Mouse (Mus musculus) granulocyte monocyte progenitor cell, adult 5-6 weeks (primary cell): ENCODE measurements around the gene Jmjd8. TPM values are rescaled to one million over a fixed set of nuclear protein-coding genes. Genes with fewer than 3 reads are reported as not detected.
"Not testable (repeated sequence)": the region's sequence is repeated elsewhere in the genome, so short reads cannot be mapped to it uniquely, and the experiment has no call there.

ENCODE experiments used
- ATAC-seq: replicated peaks from 2 replicates; pipeline ENCODE4 v1.8.0; 2016; ENCODE audit warnings: mild to moderate bottlenecking, moderate TSS enrichment, inconsistent platforms; ENCODE audit not compliant: poor library complexity, severe bottlenecking
- total RNA-seq, 2 experiments: library from RNA; stranded (forward) in 1 of 2; stranded (reverse) in 1 of 2; fragments of 200-712, 200-1000 nt in 1 of 2; fragments of >200 nt in 1 of 2; fragmentation: Nextera tagmentation in 1 of 2; gene quantifications; 2 replicates each; pipeline ENCODE4 v1.2.3; 2014 to 2017

Gene Jmjd8
- total RNA-seq, 2 experiments from 2014 or later = 19.5 to 23.4 TPM

- ATAC-seq = not testable (repeated sequence)
These were observed 21.2 kb upstream of the Jmjd8 start for GRCm38 (mm10) chr17:25807452-25807851.

DNA sequence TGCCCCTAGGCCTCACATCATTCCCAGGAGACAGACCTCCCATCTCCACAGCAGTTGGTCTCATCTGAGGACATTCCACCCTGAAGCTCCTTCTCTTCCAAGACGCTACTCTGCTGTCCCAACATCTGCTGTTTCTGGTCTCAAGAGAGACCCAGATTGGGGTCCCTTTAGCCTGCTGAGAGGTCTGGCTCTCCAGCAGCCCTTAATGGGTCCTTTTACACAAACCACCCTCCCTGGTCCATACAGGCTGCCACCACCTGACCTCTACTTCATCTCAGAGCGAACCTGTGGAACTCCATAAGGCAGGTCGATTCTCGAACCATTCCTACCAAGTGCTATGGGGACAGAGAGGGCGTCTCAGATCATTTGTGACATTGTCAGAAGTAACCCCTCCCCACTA is 20.6 kb upstream of the Jmjd8 start:
- ATAC-seq = no peak

DNA sequence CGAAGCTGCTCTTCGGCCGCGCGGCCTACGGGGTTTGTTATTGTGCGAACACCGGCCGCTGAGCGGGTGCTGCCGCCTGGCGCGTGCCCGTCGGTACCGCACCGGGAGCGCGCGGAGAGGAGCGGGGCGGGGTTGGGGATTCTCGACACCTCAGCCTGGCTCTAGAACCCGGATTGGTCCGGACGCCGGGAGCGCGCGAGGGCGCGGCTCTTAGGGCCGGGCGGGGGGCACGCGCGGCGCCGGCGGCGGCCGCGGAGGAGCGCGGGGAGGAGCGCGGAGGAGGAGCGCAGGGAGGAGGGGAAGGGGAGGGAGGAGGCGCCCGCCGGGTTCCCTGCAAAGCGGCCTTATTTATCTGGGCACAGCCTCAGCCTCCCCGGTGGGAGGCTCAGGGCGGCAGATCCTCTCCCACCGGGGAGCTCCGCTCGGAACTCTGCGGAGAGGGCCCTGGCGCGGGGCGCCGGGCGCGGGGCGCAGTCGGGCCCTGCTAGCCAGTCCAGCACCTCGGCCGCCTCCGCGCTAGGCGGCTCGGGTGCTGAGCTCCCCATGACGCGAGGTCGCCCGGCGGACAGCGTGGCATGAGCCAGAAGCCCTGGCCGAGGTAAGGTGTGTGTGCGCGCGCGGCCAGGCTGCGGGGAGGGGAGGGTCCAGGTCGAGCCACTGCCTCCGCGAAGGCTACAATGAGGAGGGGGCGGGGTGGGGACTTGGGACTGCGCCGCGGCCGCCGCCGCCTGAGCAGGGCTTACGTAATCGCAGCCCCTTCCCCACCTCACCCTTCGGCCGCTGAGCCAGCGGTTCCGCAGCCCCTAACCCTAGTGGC is 19.7 kb upstream of the Jmjd8 start, which contains the start of gene Fbxl16:
Gene Fbxl16 (plus strand): TSS at position 297 of the 817 bp plus-strand sequence.
- peak; percentile 16; the same call in 1 of the 2 replicates for ATAC-seq

- ATAC-seq = 0 out of 2 replicates have a peak, but pooled peaks have one; percentile 13
These were observed 18.9 kb upstream of the Jmjd8 start for GRCm38 (mm10) chr17:25809606-25810340.

- ATAC-seq = no peak
These were observed 17.8 kb upstream of the Jmjd8 start for GRCm38 (mm10) chr17:25810890-25811289.

DNA sequence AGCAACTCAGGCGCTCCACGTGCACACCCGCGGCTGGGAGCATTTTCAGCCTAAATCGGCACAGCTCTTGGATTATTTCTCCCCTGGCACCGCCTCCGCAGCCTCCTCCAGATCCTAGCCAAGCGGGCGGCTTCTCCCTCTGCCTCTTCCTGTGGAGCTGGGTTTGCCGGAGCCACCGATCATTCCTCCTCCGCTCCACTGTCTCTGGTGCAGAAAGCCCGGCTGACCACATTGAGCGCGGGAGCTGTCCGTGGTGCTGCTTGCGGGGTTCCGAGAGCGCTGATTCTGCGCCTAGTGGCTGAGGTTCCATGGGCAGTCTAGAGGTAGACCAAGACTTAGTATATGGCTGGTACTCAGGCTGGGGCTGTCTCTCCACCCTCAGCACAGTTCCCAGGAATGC is 15.2 kb upstream of the Jmjd8 start:
- ATAC-seq = peak; percentile 90

GRCm38 (mm10) chr17:25817662-25818061 is 11.0 kb upstream of the Jmjd8 start:
- no peak for ATAC-seq

GRCm38 (mm10) chr17:25818851-25819780 is 9.6 kb upstream of the Jmjd8 start:
- ATAC-seq = peak; percentile 30

DNA sequence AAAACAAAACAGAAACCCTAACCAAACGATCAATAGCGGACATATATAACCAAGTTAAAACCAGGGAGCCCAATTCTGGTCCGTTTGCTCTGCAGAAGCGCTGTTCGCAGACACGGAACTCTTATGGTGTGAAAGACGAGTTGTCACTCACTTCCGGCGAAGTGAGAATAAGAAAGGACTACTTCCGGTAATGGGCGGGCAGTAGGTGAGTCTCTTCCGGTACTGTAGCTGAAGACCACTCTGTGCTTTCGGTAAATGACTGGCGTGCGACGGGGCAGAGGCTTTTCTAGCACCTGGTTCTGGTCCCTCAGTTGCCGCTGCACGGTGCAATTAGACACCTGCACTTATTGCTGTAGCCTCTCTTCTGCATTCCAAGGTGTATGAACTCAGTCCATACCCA is 5.2 kb upstream of the Jmjd8 start, which contains the start of gene Wdr24:
Gene Wdr24 (plus strand): TSS at position 176 of the 400 bp plus-strand sequence.
- peak; percentile 78 for ATAC-seq

DNA sequence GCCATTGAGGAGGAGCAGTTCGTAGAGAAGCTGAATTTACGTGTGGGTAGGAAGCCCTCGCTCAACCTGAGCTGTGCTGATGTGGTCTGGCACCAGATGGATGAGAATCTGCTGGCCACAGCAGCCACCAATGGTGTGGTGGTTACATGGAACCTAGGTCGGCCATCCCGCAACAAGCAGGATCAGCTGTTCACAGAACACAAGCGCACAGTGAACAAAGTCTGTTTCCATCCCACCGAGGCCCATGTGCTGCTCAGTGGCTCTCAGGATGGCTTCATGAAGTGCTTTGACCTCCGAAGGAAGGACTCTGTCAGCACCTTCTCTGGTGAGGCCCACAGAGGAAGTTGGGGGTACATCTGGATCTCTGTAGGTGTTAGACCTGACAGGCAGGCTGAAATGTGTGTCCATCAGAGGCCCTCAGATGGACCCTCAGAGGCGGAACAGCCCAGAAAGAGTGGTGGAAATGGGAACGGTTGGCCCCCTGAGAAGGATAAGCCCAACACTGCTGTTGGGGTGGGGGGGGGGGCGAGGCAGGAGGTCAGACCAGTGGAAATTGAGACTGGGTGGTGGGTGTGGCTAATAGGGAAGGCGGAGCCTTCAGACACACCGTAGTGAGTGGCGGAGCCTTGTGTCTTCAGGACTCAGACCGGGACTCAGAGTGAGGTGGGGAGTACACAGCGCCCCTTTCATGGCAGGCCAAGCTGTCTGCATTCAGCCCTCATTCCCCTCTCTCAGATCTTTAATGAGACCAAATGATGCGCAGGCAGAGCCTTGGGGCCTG is 4.1 kb upstream of the Jmjd8 start:
- ATAC-seq = no peak

DNA sequence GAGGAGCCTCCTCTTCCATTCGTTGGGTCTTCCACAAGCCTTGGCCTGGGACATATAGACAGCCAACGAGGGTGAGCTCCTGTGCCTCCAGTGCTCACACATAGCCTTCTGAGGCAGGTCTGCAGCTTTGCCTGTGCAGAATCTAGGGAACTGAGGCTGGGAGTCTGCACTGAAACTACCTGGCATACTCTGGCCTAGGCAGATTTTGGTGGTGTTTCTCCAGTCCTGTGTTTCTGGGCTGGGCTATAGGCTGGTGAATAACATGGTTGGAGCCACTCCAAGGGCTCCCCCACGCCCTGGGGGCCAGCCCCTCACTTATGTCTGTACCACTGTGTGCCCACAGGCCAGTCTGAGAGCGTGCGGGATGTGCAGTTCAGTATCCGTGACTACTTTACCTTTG is 3.4 kb upstream of the Jmjd8 start:
- no peak for ATAC-seq

GRCm38 (mm10) chr17:25825984-25826570 is 2.6 kb upstream of the Jmjd8 start:
- ATAC-seq = no peak

DNA sequence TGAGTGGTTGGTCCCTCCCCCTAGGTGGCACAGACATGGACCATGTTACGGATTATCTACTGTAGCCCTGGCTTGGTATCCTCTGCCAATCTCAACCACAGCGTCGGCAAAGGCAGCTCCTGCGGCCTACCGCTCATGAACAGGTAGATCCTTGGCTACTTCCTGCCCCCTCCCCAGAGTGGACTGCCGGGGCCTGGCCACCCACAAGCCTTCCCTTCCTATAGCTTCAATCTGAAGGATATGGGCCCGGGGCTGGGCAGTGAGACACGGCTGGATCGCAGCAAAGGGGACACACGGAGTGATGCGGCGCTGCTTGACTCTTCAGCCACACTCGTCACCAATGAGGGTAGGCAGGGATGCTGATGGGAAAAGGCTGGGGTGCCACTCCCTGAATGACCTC is 1.7 kb upstream of the Jmjd8 start:
- ATAC-seq = no peak

DNA sequence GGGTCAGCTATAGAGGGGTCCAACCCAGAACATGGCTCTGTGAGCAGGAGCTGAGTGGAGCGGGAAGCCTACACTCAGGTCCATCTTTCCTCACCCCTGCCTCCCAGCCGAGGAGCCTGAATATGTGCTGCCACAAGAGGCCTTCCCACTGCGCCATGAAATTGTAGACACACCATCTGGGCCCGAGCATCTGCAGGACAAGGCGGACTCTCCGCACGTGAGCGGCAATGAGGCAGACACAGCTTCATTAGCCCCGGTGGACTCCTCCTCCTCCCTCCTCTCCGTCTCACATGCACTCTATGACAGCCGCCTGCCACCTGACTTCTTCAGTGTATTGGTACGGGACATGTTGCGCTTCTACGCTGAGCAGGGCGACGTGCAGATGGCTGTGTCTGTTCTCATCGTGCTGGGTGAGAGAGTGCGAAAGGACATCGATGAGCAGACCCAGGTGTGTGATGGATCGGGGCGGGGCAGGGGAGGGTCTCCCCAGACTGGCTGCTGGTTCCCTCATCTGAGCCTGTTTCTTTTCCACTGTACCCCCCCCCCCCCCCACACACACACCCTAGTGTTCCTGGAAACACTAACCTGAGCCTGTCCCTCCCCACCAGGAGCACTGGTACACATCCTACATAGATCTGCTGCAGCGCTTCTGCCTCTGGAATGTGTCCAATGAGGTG is 983 bp upstream of the Jmjd8 start:
- ATAC-seq = no peak

DNA sequence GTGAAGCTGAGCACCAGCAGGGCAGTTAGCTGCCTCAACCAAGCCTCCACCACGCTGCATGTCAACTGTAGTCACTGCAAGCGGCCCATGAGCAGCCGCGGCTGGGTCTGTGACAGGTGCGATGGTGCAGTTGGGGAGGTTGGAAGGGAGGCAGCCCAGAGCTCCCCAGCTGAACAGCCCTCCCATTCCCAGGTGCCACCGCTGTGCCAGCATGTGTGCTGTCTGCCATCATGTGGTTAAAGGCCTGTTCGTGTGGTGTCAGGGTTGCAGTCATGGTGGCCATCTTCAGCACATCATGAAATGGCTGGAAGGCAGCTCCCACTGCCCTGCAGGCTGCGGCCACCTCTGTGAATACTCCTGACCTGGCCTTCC is 458 bp upstream of the Jmjd8 start:
- no peak for ATAC-seq

- no peak for ATAC-seq
These were observed 921 bp downstream of the Jmjd8 start for GRCm38 (mm10) chr17:25829558-25830017.

DNA sequence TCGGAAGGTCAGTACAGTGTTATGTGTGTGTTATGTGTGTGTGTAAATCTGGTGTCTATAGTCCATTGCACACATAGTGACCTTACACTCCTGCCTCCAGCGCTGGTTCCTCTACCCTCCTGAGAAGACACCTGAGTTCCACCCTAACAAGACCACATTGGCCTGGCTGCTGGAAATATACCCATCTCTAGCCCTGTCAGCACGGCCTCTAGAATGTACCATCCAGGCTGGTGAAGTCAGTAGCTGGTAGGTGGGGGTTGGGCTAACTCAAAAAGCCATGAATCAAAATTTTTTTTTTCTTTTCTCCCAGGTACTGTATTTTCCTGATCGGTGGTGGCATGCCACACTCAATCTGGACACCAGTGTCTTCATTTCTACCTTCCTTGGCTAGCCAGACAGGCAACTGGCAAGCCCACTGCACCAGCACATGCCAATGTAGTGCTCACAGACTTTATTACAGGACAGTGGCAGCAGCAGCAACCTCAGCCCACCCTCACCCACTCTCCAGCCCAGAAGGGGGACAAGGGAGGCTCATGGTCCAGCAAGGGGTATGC is 1.6 kb downstream of the Jmjd8 start:
- ATAC-seq = no peak

GRCm38 (mm10) chr17:25830806-25831431 is 2.3 kb downstream of the Jmjd8 start:
- no peak for ATAC-seq
